Mouse (Mus musculus) midbrain, embryonic 11.5 days (tissue): Measurements from ENCODE around the gene Tbc1d22b. TPM values are rescaled to one million over a fixed set of nuclear protein-coding genes. Genes with fewer than 3 reads are reported as not detected.

Experiments
- ATAC-seq: fragments of 200-750 bp; cut with Nextera tagmentation; 2 replicates; pipeline ENCODE4 v1.8.0; 2017; ENCODE audit warnings: moderate TSS enrichment, moderate library complexity; ENCODE audit not compliant: low FRiP score
- DNase-seq: peaks from one replicate; pipeline ENCODE4 v3.0.0; 2015; ENCODE audit warnings: low spot score; ENCODE audit errors: missing footprints
- H3K27ac ChIP-seq: fragments of 300-500 bp; sonication (generic); 2 replicates; pipeline ENCODE4 v1.5.1; 2014; ENCODE audit warnings: low read depth, low read length
- H3K27me3 ChIP-seq: fragments of 300-500 bp; sonication (generic); 2 replicates; pipeline ENCODE4 v1.6.1; 2014; ENCODE audit warnings: mild to moderate bottlenecking, low read length, moderate library complexity, mixed read lengths; ENCODE audit not compliant: control insufficient read depth, insufficient read depth
- H3K36me3 ChIP-seq: fragments of 300-500 bp; sonication (generic); 2 replicates; pipeline ENCODE4 v1.6.1; 2014; ENCODE audit warnings: mild to moderate bottlenecking, low read length, moderate library complexity, mixed read lengths; ENCODE audit not compliant: control insufficient read depth, insufficient read depth
- H3K4me1 ChIP-seq: fragments of 300-500 bp; sonication (generic); 2 replicates; pipeline ENCODE4 v1.6.1; 2014; ENCODE audit warnings: low read length; ENCODE audit not compliant: control insufficient read depth, insufficient read depth
- H3K4me2 ChIP-seq: fragments of 300-500 bp; sonication (generic); 2 replicates; pipeline ENCODE4 v1.6.1; 2014; ENCODE audit warnings: mild to moderate bottlenecking, moderate library complexity
- H3K4me3 ChIP-seq: fragments of 300-500 bp; sonication (generic); 2 replicates; pipeline ENCODE4 v1.5.1; 2014; ENCODE audit warnings: low read depth, low read length
- H3K9ac ChIP-seq: fragments of 300-500 bp; sonication (generic); 2 replicates; pipeline ENCODE4 v1.6.1; 2014; ENCODE audit warnings: low read length
- H3K9me3 ChIP-seq: fragments of 300-500 bp; sonication (generic); 2 replicates; pipeline ENCODE4 v1.6.1; 2016; ENCODE audit warnings: low read length; ENCODE audit not compliant: control insufficient read depth
- WGBS: fragments of 180-500 bp; shearing (Covaris S2); extraction: QIAGEN DNeasy Blood & Tissue Kit; methylation state at CpG from one replicate; pipeline ENCODE4 v1.1.7; 2014; 5-methylcytosine and 5-hydroxymethylcytosine counted together
- polyA plus RNA-seq: library from polyadenylated mRNA; unstranded; fragments of >200 nt; fragmentation: Nextera tagmentation; extraction: Ambion mirVana; gene quantifications from 2 replicates; pipeline ENCODE4 v1.2.1, GENCODE M21; 2014

Tbc1d22b gene
- polyA plus RNA-seq, 1 experiment from 2014 or later = 16.8 TPM

GRCm38 (mm10) chr17:29533866-29534265 is 15.7 kb upstream of the Tbc1d22b start:
- ATAC-seq = no peak
- Histone ChIP-seq H3K4me1 (no peaks in the 10 kb centered on the region), H3K4me3 (no peak overlapping the region), H3K9me3 (no peaks in the 10 kb centered on the region; the same call in 1 of the 2 replicates), H3K9ac (no peak overlapping the region), H3K27ac (no peak overlapping the region), H3K27me3 (no peaks in the 10 kb centered on the region), H3K4me2 (no peak overlapping the region), H3K36me3 (no peaks in the 10 kb centered on the region)
- DNase-seq = no peak
- 91% methylated on average over 11 of the region's 11 CpGs for WGBS

GRCm38 (mm10) chr17:29540426-29540825 is 9.2 kb upstream of the Tbc1d22b start:
- Histone ChIP-seq H3K27me3 (no peaks in the 10 kb centered on the region), H3K27ac (no peak overlapping the region), H3K9me3 (no peaks in the 10 kb centered on the region), H3K4me2 (no peak overlapping the region), H3K9ac (no peak overlapping the region), H3K36me3 (no peaks in the 10 kb centered on the region), H3K4me3 (no peak overlapping the region), H3K4me1 (no peaks in the 10 kb centered on the region)
- 90% methylated on average over 8 of the region's 8 CpGs for WGBS
- DNase-seq (no peak), ATAC-seq (no peak)

GRCm38 (mm10) chr17:29541419-29541818 is 8.2 kb upstream of the Tbc1d22b start:
- no peak overlapping the region for H3K27ac ChIP-seq
- no peak overlapping the region for H3K4me3 ChIP-seq
- WGBS = 84% methylated on average over 14 of the region's 14 CpGs
- DNase-seq = no peak
- H3K4me2 ChIP-seq = no peak overlapping the region
- no peak for ATAC-seq
- H3K9me3 ChIP-seq = no peaks in the 10 kb centered on the region
- no peak overlapping the region for H3K9ac ChIP-seq
- no peaks in the 10 kb centered on the region for H3K4me1 ChIP-seq
- H3K27me3 ChIP-seq = no peaks in the 10 kb centered on the region
- no peaks in the 10 kb centered on the region for H3K36me3 ChIP-seq

- no peak overlapping the region for H3K9ac ChIP-seq
- DNase-seq (no peak), ATAC-seq (no peak)
- H3K4me2 ChIP-seq = no peak overlapping the region
- WGBS = 89% methylated on average over 19 of the region's 19 CpGs
- no peak overlapping the region for H3K4me3 ChIP-seq
- no peaks in the 10 kb centered on the region for H3K9me3 ChIP-seq
- H3K4me1 ChIP-seq = no peaks in the 10 kb centered on the region
- H3K27me3 ChIP-seq = no peaks in the 10 kb centered on the region
- no peak overlapping the region for H3K27ac ChIP-seq
- H3K36me3 ChIP-seq = no peaks in the 10 kb centered on the region
Measured at GRCm38 (mm10) chr17:29542831-29543690, 6.5 kb upstream of the Tbc1d22b start.

- H3K4me1 ChIP-seq = no peaks in the 10 kb centered on the region
- no peak overlapping the region for H3K27ac ChIP-seq
- no peak overlapping the region for H3K4me2 ChIP-seq
- H3K27me3 ChIP-seq = no peaks in the 10 kb centered on the region
- no peak overlapping the region for H3K4me3 ChIP-seq
- no peak overlapping the region for H3K9ac ChIP-seq
- no peaks in the 10 kb centered on the region for H3K36me3 ChIP-seq
- no peaks in the 10 kb centered on the region for H3K9me3 ChIP-seq
- WGBS = 69% methylated on average over 2 of the region's 2 CpGs
- no peak for ATAC-seq
- DNase-seq = no peak
Measured at GRCm38 (mm10) chr17:29544064-29544463, 5.5 kb upstream of the Tbc1d22b start.

- H3K4me2 ChIP-seq = no peak overlapping the region
Measured at GRCm38 (mm10) chr17:29545241-29545640, 4.3 kb upstream of the Tbc1d22b start.

GRCm38 (mm10) chr17:29548494-29548893 is 1.1 kb upstream of the Tbc1d22b start:
- 60% methylated on average over 3 of the region's 3 CpGs for WGBS
- H3K9me3 ChIP-seq = no peaks in the 10 kb centered on the region

More at GRCm38 (mm10) chr17:29545241-29545640, 4.3 kb upstream of the Tbc1d22b start:
- no peak overlapping the region for H3K27ac ChIP-seq
- H3K9ac ChIP-seq = no peak overlapping the region
- H3K36me3 ChIP-seq = no peaks in the 10 kb centered on the region
- H3K27me3 ChIP-seq = no peaks in the 10 kb centered on the region
- peaks cover 3% of the 10 kb centered on the region for H3K4me1 ChIP-seq
- DNase-seq (no peak), ATAC-seq (no peak)
- no peaks in the 10 kb centered on the region for H3K9me3 ChIP-seq
- no peak overlapping the region for H3K4me3 ChIP-seq
- 94% methylated on average over 5 of the region's 5 CpGs for WGBS

GRCm38 (mm10) chr17:29548994-29549393 is 591 bp upstream of the Tbc1d22b start:
- Histone ChIP-seq H3K36me3 (no peaks in the 10 kb centered on the region), H3K4me1 (peaks cover 11% of the 10 kb centered on the region), H3K27ac (no peak overlapping the region), H3K9me3 (no peaks in the 10 kb centered on the region), H3K4me3 (no peak overlapping the region), H3K9ac (no peak overlapping the region), H3K4me2 (no peak overlapping the region), H3K27me3 (no peaks in the 10 kb centered on the region)
- DNase-seq = no peak
- peak; percentile 49; the same call in 1 of the 2 replicates for ATAC-seq
- 59% methylated on average over 8 of the region's 8 CpGs for WGBS

More at GRCm38 (mm10) chr17:29548494-29548893, 1.1 kb upstream of the Tbc1d22b start:
- Histone ChIP-seq H3K27me3 (no peaks in the 10 kb centered on the region), H3K4me1 (peaks cover 11% of the 10 kb centered on the region), H3K4me3 (no peak overlapping the region), H3K36me3 (no peaks in the 10 kb centered on the region), H3K9ac (no peak overlapping the region), H3K27ac (no peak overlapping the region), H3K4me2 (no peak overlapping the region)
- DNase-seq = no peak
- ATAC-seq = no peak

- H3K36me3 ChIP-seq = no peaks in the 10 kb centered on the region
- no peak overlapping the region for H3K9ac ChIP-seq
- 74% methylated on average over 6 of the region's 6 CpGs for WGBS
- H3K4me3 ChIP-seq = no peak overlapping the region
- peaks cover 11% of the 10 kb centered on the region for H3K4me1 ChIP-seq
- no peaks in the 10 kb centered on the region for H3K9me3 ChIP-seq
- H3K4me2 ChIP-seq = no peak overlapping the region
- H3K27ac ChIP-seq = no peak overlapping the region
- no peaks in the 10 kb centered on the region for H3K27me3 ChIP-seq
- no peak for DNase-seq
- no peak for ATAC-seq
Measured at GRCm38 (mm10) chr17:29551019-29551418, 1.4 kb downstream of the Tbc1d22b start.
